Mouse (Mus musculus): ENCODE data around the gene Adh1.
A peak's percentile ranks its signal among the peaks of the same experiment; 100 is the strongest.

- TF ChIP-seq CTCF (IDR thresholded peaks at IDR 0.05; ENCODE audit: low read depth) (0 out of 2 replicates have a peak, but pooled peaks have one; percentile 21), EP300 (IDR thresholded peaks at IDR 0.05; ENCODE audit: low read depth) (no peak)
Measured at GRCm38 (mm10) chr3:138240411-138240810, 20.4 kb upstream of the Adh1 start.

Data from liver, embryonic 14.5 days (tissue).